Mouse (Mus musculus) forebrain, embryonic 12.5 days (tissue): ENCODE results near the gene Ice2. TPM values are rescaled to one million over a fixed set of nuclear protein-coding genes. Genes with fewer than 3 reads are reported as not detected.

ENCODE experiments used
- ATAC-seq: fragments of 200-750 bp; cut with Nextera tagmentation; 2 replicates; pipeline ENCODE4 v1.8.0; 2017; ENCODE audit warnings: moderate TSS enrichment; ENCODE audit not compliant: low FRiP score
- H3K27ac ChIP-seq: fragments of 300-500 bp; sonication (generic); 2 replicates; pipeline ENCODE4 v1.5.1; 2016; ENCODE audit warnings: mild to moderate bottlenecking
- H3K27me3 ChIP-seq: fragments of 300-500 bp; sonication (generic); 2 replicates; pipeline ENCODE4 v1.6.1; 2016; ENCODE audit warnings: mild to moderate bottlenecking
- H3K36me3 ChIP-seq: fragments of 300-500 bp; sonication (generic); replicated peaks from 2 replicates; pipeline ENCODE4 v1.6.1; 2016; ENCODE audit warnings: mild to moderate bottlenecking
- H3K4me1 ChIP-seq: fragments of 300-500 bp; sonication (generic); 2 replicates; pipeline ENCODE4 v1.6.1; 2016
- H3K4me2 ChIP-seq: fragments of 300-500 bp; sonication (generic); 2 replicates; pipeline ENCODE4 v1.6.1; 2016; ENCODE audit warnings: mild to moderate bottlenecking, moderate library complexity
- H3K4me3 ChIP-seq: fragments of 300-500 bp; sonication (generic); replicated peaks from 2 replicates; pipeline ENCODE4 v1.5.1; 2016; ENCODE audit warnings: mild to moderate bottlenecking
- H3K9ac ChIP-seq: fragments of 300-500 bp; sonication (generic); 2 replicates; pipeline ENCODE4 v1.6.1; 2016; ENCODE audit warnings: mild to moderate bottlenecking
- H3K9me3 ChIP-seq: fragments of 300-500 bp; sonication (generic); 2 replicates; pipeline ENCODE4 v1.6.1; 2016
- WGBS: fragments of 180-500 bp; shearing (Covaris S2); methylation state at CpG from one replicate; pipeline ENCODE4 v1.1.7; 2016; 5-methylcytosine and 5-hydroxymethylcytosine counted together
- polyA plus RNA-seq: library from polyadenylated mRNA; unstranded; fragments of >200 nt; fragmentation: Nextera tagmentation; extraction: Ambion mirVana; gene quantifications from 2 replicates; pipeline ENCODE4 v1.2.1, GENCODE M21; 2016

Ice2 gene
- polyA plus RNA-seq, 1 experiment from 2014 or later, result 21.3 TPM

- peaks cover 35% of the 10 kb centered on the region for H3K27me3 ChIP-seq
Observed at GRCm38 (mm10) chr9:69453901-69454666, 56.4 kb downstream of the Ice2 start.

GRCm38 (mm10) chr9:69454691-69455090 is 57.0 kb downstream of the Ice2 start:
- Histone ChIP-seq H3K36me3 (no peaks in the 10 kb centered on the region), H3K27me3 (peaks cover 35% of the 10 kb centered on the region), H3K9me3 (no peaks in the 10 kb centered on the region), H3K4me2 (no peak overlapping the region), H3K9ac (no peak overlapping the region), H3K27ac (no peak overlapping the region), H3K4me1 (peaks cover 30% of the 10 kb centered on the region), H3K4me3 (no peak overlapping the region)
- ATAC-seq, result no peak
- WGBS, result 67% methylated on average over 4 of the region's 4 CpGs

More at GRCm38 (mm10) chr9:69453901-69454666, 56.4 kb downstream of the Ice2 start:
- 7% methylated on average over 32 of the region's 32 CpGs for WGBS
- peaks cover 28% of the 10 kb centered on the region for H3K4me1 ChIP-seq
- peak overlapping the region; percentile 61 for H3K9ac ChIP-seq
- no peaks in the 10 kb centered on the region for H3K9me3 ChIP-seq
- H3K4me2 ChIP-seq, result peak overlapping the region; percentile 80
- ATAC-seq, result peak; percentile 4; the same call in 1 of the 2 replicates
- H3K36me3 ChIP-seq, result no peaks in the 10 kb centered on the region
- H3K4me3 ChIP-seq, result peak overlapping the region; percentile 45
- H3K27ac ChIP-seq, result peak overlapping the region; percentile 50

- H3K4me3 ChIP-seq, result no peak overlapping the region
- H3K27ac ChIP-seq, result 0 out of 2 replicates have a peak overlapping the region, but pooled peaks have one; percentile 14
- no peak for ATAC-seq
- peaks cover 30% of the 10 kb centered on the region for H3K4me1 ChIP-seq
- no peak overlapping the region for H3K9ac ChIP-seq
- peaks cover 35% of the 10 kb centered on the region for H3K27me3 ChIP-seq
- WGBS, result 83% methylated on average over 4 of the region's 4 CpGs
- H3K36me3 ChIP-seq, result no peaks in the 10 kb centered on the region
- H3K4me2 ChIP-seq, result no peak overlapping the region; the same call in 1 of the 2 replicates
- H3K9me3 ChIP-seq, result no peaks in the 10 kb centered on the region
Observed at GRCm38 (mm10) chr9:69455391-69455790, 57.7 kb downstream of the Ice2 start.

- 89% methylated on average over 15 of the region's 15 CpGs for WGBS
- ATAC-seq, result no peak
- peaks cover 35% of the 10 kb centered on the region for H3K27me3 ChIP-seq
Observed at GRCm38 (mm10) chr9:69456406-69457075, 58.8 kb downstream of the Ice2 start.

GRCm38 (mm10) chr9:69457143-69457542 is 59.4 kb downstream of the Ice2 start:
- Histone ChIP-seq H3K9ac (no peak overlapping the region), H3K9me3 (no peaks in the 10 kb centered on the region), H3K36me3 (no peaks in the 10 kb centered on the region), H3K4me2 (no peak overlapping the region), H3K4me1 (peaks cover 30% of the 10 kb centered on the region), H3K27ac (0 out of 2 replicates have a peak overlapping the region, but pooled peaks have one; percentile 2), H3K4me3 (no peak overlapping the region), H3K27me3 (peaks cover 35% of the 10 kb centered on the region)
- no peak for ATAC-seq
- WGBS, result 92% methylated on average over 3 of the region's 3 CpGs

More at GRCm38 (mm10) chr9:69456406-69457075, 58.8 kb downstream of the Ice2 start:
- Histone ChIP-seq H3K4me3 (no peak overlapping the region), H3K4me1 (peaks cover 30% of the 10 kb centered on the region), H3K27ac (no peak overlapping the region), H3K36me3 (no peaks in the 10 kb centered on the region), H3K4me2 (no peak overlapping the region), H3K9ac (no peak overlapping the region), H3K9me3 (no peaks in the 10 kb centered on the region)

- H3K9ac ChIP-seq, result no peak overlapping the region
- 75% methylated on average over 14 of the region's 14 CpGs for WGBS
- H3K4me1 ChIP-seq, result peaks cover 28% of the 10 kb centered on the region
- no peak overlapping the region for H3K27ac ChIP-seq
- H3K36me3 ChIP-seq, result no peaks in the 10 kb centered on the region
- H3K27me3 ChIP-seq, result peaks cover 29% of the 10 kb centered on the region
- H3K9me3 ChIP-seq, result no peaks in the 10 kb centered on the region
- no peak overlapping the region for H3K4me2 ChIP-seq
- no peak overlapping the region for H3K4me3 ChIP-seq
- ATAC-seq, result no peak
Observed at GRCm38 (mm10) chr9:69457747-69458625, 60.3 kb downstream of the Ice2 start.

GRCm38 (mm10) chr9:69458982-69459381 is 61.3 kb downstream of the Ice2 start:
- Histone ChIP-seq H3K4me1 (peaks cover 18% of the 10 kb centered on the region), H3K9me3 (no peaks in the 10 kb centered on the region), H3K9ac (no peak overlapping the region), H3K4me2 (no peak overlapping the region), H3K27me3 (peaks cover 19% of the 10 kb centered on the region), H3K36me3 (no peaks in the 10 kb centered on the region), H3K4me3 (no peak overlapping the region), H3K27ac (no peak overlapping the region)
- 73% methylated on average over 2 of the region's 2 CpGs for WGBS
- no peak for ATAC-seq

GRCm38 (mm10) chr9:69459876-69460275 is 62.2 kb downstream of the Ice2 start:
- Histone ChIP-seq H3K36me3 (no peaks in the 10 kb centered on the region), H3K9ac (no peak overlapping the region), H3K4me2 (no peak overlapping the region), H3K4me1 (peaks cover 15% of the 10 kb centered on the region), H3K4me3 (no peak overlapping the region), H3K27ac (no peak overlapping the region), H3K27me3 (peaks cover 11% of the 10 kb centered on the region), H3K9me3 (no peaks in the 10 kb centered on the region)
- WGBS, result 94% methylated on average over 7 of the region's 7 CpGs
- no peak for ATAC-seq

- Histone ChIP-seq H3K4me2 (no peak overlapping the region), H3K27me3 (no peaks in the 10 kb centered on the region; the same call in 1 of the 2 replicates), H3K27ac (no peak overlapping the region), H3K36me3 (no peaks in the 10 kb centered on the region), H3K9me3 (no peaks in the 10 kb centered on the region), H3K4me3 (no peak overlapping the region), H3K9ac (no peak overlapping the region), H3K4me1 (peaks cover 15% of the 10 kb centered on the region)
- no peak for ATAC-seq
- 91% methylated on average over 2 of the region's 2 CpGs for whole genome bisulfite sequencing
Observed at GRCm38 (mm10) chr9:69463046-69463445, 65.3 kb downstream of the Ice2 start.

GRCm38 (mm10) chr9:69464109-69464756 is 66.5 kb downstream of the Ice2 start:
- no peak overlapping the region for H3K9ac ChIP-seq
- 88% methylated on average over 6 of the region's 6 CpGs for WGBS

GRCm38 (mm10) chr9:69466098-69466497 is 68.4 kb downstream of the Ice2 start:
- Histone ChIP-seq H3K4me2 (no peak overlapping the region), H3K9me3 (no peaks in the 10 kb centered on the region), H3K4me3 (no peak overlapping the region), H3K4me1 (peaks cover 22% of the 10 kb centered on the region), H3K27me3 (no peaks in the 10 kb centered on the region; the same call in 1 of the 2 replicates), H3K36me3 (no peaks in the 10 kb centered on the region), H3K27ac (no peak overlapping the region), H3K9ac (no peak overlapping the region)
- 74% methylated on average over 4 of the region's 4 CpGs for WGBS
- ATAC-seq, result no peak

More at GRCm38 (mm10) chr9:69464109-69464756, 66.5 kb downstream of the Ice2 start:
- Histone ChIP-seq H3K4me2 (no peak overlapping the region), H3K9me3 (no peaks in the 10 kb centered on the region), H3K4me3 (no peak overlapping the region), H3K4me1 (peaks cover 14% of the 10 kb centered on the region), H3K27me3 (no peaks in the 10 kb centered on the region; the same call in 1 of the 2 replicates), H3K36me3 (no peaks in the 10 kb centered on the region), H3K27ac (no peak overlapping the region)
- no peak for ATAC-seq
